Mouse (Mus musculus): ENCODE data around the gene S100a4. TPM values are rescaled to one million over a fixed set of nuclear protein-coding genes. Genes with fewer than 3 reads are reported as not detected.
A peak's percentile ranks its signal among the peaks of the same experiment; 100 is the strongest.

S100a4 gene
- total RNA-seq, 2 experiments from 2014 or later = 11.4 to 14.7 TPM

GRCm38 (mm10) chr3:90623435-90624071 is 20.0 kb downstream of the S100a4 start:
- DNase-seq (ENCODE audit: low spot score in 2 of 2) = peak; percentile 32 to 43

DNA sequence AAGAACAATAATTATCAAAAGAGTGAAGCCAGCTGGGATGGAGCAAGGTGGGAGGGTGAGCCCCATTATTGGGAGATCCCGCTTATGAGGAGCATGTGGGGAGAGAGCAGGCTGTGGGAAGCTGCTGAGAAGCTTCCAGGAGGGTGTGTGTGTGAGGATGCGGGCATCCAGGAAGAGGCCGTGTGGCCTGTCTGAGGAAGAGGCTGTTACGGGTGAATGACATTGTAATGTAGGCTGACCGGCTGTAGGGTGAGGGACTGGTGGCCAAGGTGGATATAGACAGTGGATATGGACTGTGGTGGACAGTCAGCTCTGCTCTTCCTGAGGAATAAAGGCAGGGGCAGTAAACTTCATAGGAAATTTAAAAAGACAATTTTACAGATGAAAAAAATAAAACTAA is 21.9 kb downstream of the S100a4 start:
- no peak for DNase-seq (ENCODE audit: low spot score in 2 of 2)

- DNase-seq (ENCODE audit: low spot score in 2 of 2) = no peak
Measured at GRCm38 (mm10) chr3:90626266-90627021, 22.9 kb downstream of the S100a4 start.

DNA sequence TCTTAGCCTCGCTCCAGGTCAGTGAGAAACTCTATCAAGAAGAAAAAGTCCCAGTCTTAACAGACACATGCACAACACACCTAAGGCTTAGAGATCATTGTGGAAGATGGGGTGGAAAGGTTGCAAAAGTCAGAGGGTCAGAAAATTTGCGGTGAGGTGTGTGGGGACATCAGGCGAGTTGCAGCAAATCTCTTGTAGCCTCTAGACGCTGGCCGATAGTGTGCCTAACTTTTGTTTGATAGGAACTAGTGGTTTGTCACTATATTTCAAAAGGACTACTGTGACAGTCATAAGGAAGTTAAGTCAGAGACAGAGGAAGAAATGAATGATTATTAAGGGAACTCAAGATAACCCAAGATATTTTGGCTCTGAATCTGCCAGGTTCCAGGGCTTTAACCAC is 23.8 kb downstream of the S100a4 start:
- no peak for DNase-seq (ENCODE audit: low spot score in 2 of 2)

GRCm38 (mm10) chr3:90627807-90628206 is 24.2 kb downstream of the S100a4 start:
- DNase-seq (ENCODE audit: low spot score in 2 of 2) = no peak

GRCm38 (mm10) chr3:90629298-90629697 is 25.7 kb downstream of the S100a4 start:
- no peak for DNase-seq (ENCODE audit: low spot score in 2 of 2)

DNA sequence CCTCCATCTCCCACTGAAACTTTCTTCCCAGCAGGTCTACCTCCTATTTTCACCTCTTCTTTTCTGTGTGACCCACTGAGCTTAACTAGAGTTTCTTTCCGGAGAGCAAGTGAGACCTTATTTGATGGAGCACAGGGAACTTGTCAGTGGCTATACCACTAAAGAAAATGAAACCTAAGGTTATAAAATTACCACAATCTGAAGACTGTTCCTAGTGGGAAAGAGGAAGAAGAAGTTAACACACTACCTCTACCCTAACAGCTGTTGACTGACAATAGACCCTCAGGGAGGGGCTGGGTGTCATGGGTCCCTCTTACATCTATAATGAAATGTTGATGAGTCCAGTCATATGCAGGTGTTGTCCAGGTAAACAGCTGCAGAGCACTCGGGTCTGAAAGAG is 28.4 kb downstream of the S100a4 start:
- DNase-seq (ENCODE audit: low spot score in 2 of 2) = no peak

- DNase-seq (ENCODE audit: low spot score in 2 of 2) = no peak
Measured at GRCm38 (mm10) chr3:90638511-90639275, 35.1 kb downstream of the S100a4 start.

DNA sequence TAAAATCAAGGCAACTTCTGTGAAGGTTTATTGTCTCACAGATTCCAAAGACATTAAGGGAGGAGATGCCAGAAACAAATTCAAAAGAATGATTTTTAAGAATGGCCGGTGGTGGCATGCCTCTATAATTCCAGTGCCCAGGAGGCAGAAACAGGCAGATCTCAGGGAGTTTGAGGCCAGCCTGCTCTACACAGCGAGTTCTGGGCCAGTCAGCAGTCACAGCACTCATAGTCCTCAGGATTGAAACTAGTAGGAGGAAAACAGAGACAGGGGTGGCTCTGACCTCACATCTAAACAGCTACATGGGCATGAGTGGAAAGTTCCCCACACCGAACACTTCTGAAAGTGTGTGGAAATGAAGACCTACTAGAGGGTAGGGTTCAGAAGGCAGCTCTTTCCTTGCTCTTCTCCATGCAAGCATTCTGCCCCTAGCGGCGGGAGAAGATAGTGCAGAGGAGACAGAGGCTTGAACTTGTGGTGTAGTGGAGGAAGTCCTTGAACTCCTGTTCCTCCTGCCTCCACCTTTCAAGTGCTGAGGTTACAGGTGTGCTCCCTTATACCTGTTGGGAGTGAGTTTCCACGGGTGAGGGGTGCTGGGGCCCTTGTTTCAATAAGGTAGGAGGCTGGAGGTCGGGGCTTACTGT is 36.1 kb downstream of the S100a4 start:
- DNase-seq (ENCODE audit: low spot score in 2 of 2) = no peak

DNA sequence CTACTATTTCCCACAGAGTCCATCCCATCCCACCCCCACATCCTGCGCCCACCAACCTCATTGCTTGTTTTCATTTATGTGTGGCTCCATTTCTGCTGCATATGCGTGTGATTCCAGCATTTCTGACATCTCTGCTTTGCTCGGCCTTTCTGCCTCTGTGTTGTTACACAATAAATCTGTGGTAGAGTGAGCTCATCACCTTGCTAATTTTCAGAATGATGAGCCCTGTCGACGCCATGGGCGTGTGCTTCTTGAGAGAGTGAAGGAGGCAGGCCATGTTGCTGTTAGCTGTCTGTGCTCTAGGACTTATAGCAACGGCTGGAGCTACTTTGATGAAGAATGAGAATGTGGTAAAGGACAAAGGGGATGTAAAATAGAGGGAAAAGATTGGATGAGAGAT is 37.4 kb downstream of the S100a4 start:
- DNase-seq (ENCODE audit: low spot score in 2 of 2) = no peak

DNA sequence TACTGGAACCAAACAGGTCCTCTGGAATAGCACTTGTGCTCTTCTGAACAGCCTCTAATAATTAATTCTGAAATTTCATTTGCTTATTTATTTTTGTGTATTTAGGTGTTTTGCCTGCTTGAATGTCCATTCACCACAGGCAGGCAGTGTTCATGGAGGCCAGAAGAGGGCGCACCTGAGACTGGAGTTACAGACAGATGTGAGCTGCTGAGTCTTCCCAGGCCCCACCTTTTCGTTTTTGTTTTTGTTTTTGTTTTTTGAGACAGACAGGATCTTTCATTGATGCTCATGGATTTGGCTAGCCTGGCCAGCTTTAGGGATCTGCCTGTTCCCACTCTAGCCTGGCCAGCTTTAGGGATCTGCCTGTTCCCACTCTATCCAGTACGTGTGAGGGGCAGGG is 40.6 kb downstream of the S100a4 start:
- peak in 1 of 2 experiments; percentile 29 for DNase-seq (ENCODE audit: low spot score in 2 of 2)

DNA sequence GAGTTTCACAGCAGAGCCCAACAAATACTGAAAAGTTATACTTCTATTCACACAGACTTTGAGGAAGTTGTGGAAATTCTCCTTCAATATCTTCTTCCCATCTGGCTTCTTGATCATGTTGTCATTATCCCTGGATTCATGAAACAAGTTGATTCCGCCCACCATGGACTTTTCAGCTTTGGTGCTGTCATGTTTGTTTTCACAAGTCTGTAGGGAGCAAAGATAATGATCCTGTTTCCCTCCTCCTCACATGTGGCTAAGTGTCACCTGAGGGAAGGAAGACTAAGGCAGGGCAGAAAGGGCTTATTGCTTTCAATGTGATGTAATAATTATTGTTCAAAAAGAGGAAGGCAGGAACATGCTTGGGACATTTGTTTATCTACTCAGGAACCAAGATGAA is 43.7 kb downstream of the S100a4 start:
- no peak for DNase-seq (ENCODE audit: low spot score in 2 of 2)

DNA sequence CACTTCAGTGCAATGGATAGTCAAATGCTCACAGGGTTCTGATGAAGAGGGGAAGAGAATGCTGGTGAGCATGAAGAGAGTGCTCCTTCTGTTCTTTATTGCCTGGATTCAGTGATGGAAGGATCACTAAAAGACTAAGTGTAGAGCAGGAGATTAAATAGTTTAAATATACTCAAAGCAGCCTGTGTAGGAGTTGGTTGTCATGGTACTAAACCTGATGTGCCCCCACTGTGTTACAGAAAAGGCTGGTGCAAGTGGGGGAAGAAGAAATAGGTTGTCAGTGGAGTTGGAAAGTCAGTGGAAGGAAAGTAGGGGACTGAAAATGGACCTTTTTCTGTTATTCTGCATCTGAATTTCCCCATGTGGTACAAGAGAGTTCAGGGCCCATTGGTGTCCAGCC is 45.4 kb downstream of the S100a4 start:
- no peak for DNase-seq (ENCODE audit: low spot score in 2 of 2)

GRCm38 (mm10) chr3:90649832-90650231 is 46.3 kb downstream of the S100a4 start:
- DNase-seq (ENCODE audit: low spot score in 2 of 2) = no peak

- DNase-seq (ENCODE audit: low spot score in 2 of 2) = peak in 1 of 2 experiments; percentile 16
Measured at GRCm38 (mm10) chr3:90652878-90653508, 49.4 kb downstream of the S100a4 start.

DNA sequence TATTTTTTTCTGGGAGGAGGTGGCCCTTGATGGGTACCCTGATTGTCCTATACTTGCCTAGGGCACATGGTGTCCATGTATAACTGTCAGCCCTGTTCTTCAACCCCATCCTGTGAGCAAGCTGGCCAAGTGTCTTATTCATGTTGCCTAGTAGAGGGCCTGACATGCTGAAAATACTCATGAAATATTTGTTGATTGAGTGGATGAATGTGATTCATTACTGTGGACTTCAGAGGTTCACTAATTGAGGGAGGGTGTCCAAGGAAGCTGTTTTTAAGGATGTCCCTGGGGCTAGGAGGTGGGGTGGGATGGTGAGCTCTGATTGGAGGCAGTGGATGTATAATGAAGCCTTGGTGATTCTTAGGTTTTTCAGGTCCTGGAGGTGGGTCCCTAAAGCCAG is 50.1 kb downstream of the S100a4 start, which contains the start of gene S100a7a:
Gene S100a7a (plus strand): TSS at position 301 of the 400 bp plus-strand sequence.
- no peak for DNase-seq (ENCODE audit: low spot score in 2 of 2)

Other genes with a start within 250 kb of the S100a4 start
- 10 to 100 TPM; 76.7 to 83.4 TPM for gene Slc27a3, start 213.8 kb upstream of the S100a4 start, total RNA-seq (2021)
- gene Ints3, start 170.1 kb upstream of the S100a4 start, total RNA-seq (2021) = 10 to 100 TPM; 56.4 to 57.6 TPM
- 100 to 1,000 TPM; 120 to 121 TPM for gene Npr1, start 137.9 kb upstream of the S100a4 start, total RNA-seq (2021)
- 10 to 100 TPM; 81.8 to 92.6 TPM for gene Ilf2, start 127.6 kb upstream of the S100a4 start, total RNA-seq (2021)
- gene Snapin, start 112.7 kb upstream of the S100a4 start, total RNA-seq (2021) = 10 to 100 TPM; 70.9 to 72.3 TPM
- gene Chtop, start 94.3 kb upstream of the S100a4 start, total RNA-seq (2021) = 100 to 1,000 TPM; 137 to 138 TPM
- 10 to 100 TPM; 67.1 TPM for gene S100a1, start 89.4 kb upstream of the S100a4 start, total RNA-seq (2021)
- gene S100a13, start 89.3 kb upstream of the S100a4 start, total RNA-seq (2021) = 10 to 100 TPM; 23.9 to 24.7 TPM
- 1 to 10 TPM in 1 of 2 experiments, under 1 TPM in 1; 0.54 to 1.2 TPM for gene S100a14, start 76.9 kb upstream of the S100a4 start, total RNA-seq (2021)
- 10 to 100 TPM; 68.4 to 74.4 TPM for gene S100a16, start 66.5 kb upstream of the S100a4 start, total RNA-seq (2021)
- not detected for gene S100a3, start 43.2 kb upstream of the S100a4 start, total RNA-seq (2021)
- gene S100a2, start 13.5 kb upstream of the S100a4 start, total RNA-seq (2021) = not detected
- gene Gm42674, start 1.9 kb upstream of the S100a4 start, total RNA-seq (2021) = not detected
- not detected for gene S100a5, start 4.8 kb downstream of the S100a4 start, total RNA-seq (2021)
- gene S100a6, start 9.1 kb downstream of the S100a4 start, total RNA-seq (2021) = 10 to 100 TPM; 71.7 to 72.5 TPM
- gene S100a7a, start 50.2 kb downstream of the S100a4 start, total RNA-seq (2021) = not detected
- 100 to 1,000 TPM in 1 of 2 experiments, 10 to 100 TPM in 1; 48.2 to 155 TPM for gene S100a8, start 65.2 kb downstream of the S100a4 start, total RNA-seq (2021)
- 100 to 1,000 TPM in 1 of 2 experiments, 10 to 100 TPM in 1; 64.8 to 191 TPM for gene S100a9, start 92.0 kb downstream of the S100a4 start, total RNA-seq (2021)
- gene Pglyrp4, start 123.1 kb downstream of the S100a4 start, total RNA-seq (2021) = not detected
- not detected for gene Gm5849, start 174.1 kb downstream of the S100a4 start, total RNA-seq (2021)